Mouse (Mus musculus): ENCODE measurements around the gene Eif1ad.

GRCm38 (mm10) chr19:5348526-5349501, 17.7 kb upstream of the Eif1ad start:
- TF ChIP-seq POLR2A (IDR thresholded peaks at IDR 0.05; ENCODE audit: borderline replicate concordance, control insufficient read depth, low read depth, low read length) (no peak), CTCF (IDR thresholded peaks at IDR 0.05; ENCODE audit: control insufficient read depth, insufficient read depth, low read length) (0 out of 2 replicates have a peak, but pooled peaks have one; percentile 20)
